Mouse (Mus musculus): ENCODE measurements at regions not wholly inside any gene's neighbourhood (a gene's known extent, or its start where the extent isn't known, plus 50 kb on each side); places are given as distances from the start of the nearest gene placed in this dataset.

GRCm38 (mm10) chrX:12866176-12866575, 104.3 kb upstream of the Med14 start:
- TF ChIP-seq CTCF (IDR thresholded peaks at IDR 0.05; ENCODE audit: low read depth, low read length) (no peak), POLR2A (IDR thresholded peaks at IDR 0.05; ENCODE audit: extremely low read depth, insufficient read depth, low read length) (no peak)

Data from liver, adult 2 months (tissue).